Mouse (Mus musculus) lung, postnatal 0 days (tissue): ENCODE measurements around the gene Rplp2.

Experiments used
- CTCF ChIP-seq: IDR thresholded peaks from 2 replicates; pipeline ENCODE4 v1.5.1; 2016; ENCODE audit warnings: antibody characterized with exemption, mild to moderate bottlenecking
- EP300 ChIP-seq: IDR thresholded peaks from 2 replicates; pipeline ENCODE4 v1.6.1; 2016; ENCODE audit warnings: antibody characterized with exemption, mild to moderate bottlenecking, control low read depth

DNA sequence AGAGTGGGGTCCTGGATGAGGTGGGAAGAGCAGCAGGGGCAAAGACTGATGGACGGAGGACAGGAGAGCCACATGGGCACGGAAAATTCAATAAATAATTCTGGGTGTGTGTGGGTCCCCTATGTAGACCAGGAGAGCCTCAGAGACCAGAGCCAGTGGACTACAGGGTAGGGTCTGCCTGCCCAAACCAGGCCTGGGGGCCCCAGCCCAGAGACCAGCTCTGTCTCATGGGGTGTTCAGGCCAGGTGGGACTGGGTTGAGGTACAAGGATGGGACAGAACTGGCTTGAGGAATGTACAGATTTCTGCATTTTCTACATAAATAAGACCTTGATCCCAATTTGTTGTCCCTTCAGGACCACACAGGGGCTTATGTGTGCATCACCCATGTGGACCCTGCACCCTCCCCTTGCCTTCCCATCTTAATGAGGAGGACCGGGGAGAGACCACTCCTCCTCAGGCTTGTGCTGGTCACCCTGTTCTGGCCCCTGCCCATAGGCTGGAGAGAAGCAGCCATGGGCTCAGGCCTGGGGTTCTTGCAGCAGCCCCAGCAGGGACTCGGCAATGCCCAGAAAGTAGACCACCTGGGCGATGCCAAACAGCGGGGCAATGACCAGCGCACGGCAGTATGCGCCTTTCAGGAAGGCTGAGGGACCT, 16.5 kb upstream of the Rplp2 start:
- TF ChIP-seq CTCF (no peak), EP300 (no peak)
